Comparison of ENCODE assay signal across 19 mouse cellular contexts in the genomic region with DNA sequence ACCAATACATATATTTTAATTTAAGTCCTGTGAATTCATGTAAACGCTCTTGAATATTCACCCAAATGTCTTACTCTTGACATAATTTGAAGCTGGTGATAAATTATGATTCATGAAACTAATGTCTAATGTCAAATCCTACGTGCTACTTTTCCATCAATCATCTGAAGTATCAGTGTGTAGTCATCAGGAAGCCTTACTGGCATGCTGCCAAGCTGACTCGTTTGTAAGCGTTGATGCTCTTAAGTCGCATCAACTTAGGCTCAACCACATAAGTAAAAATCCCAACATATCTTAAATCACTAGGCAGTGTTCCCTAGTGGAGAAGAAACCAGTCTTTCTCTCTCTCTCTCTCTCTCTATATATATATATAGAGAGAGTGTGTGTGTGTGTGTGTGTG. TPM values are rescaled to one million over a fixed set of nuclear protein-coding genes. Genes with fewer than 3 reads are reported as not detected.
DNase-seq lines count a peak whose midpoint lies in the region; ATAC-seq lines count a peak whose summit lies in the region.
"Had no signal": no experiment of that assay in that cellular context is flagged by ENCODE, and none has a peak within 500 bp of the region (broad histone marks: within the 10 kb centered on the region; RNA-seq: fewer than 3 reads in every experiment).

No protein-coding gene starts in this region.

- H3K27me3 ChIP-seq in kidney, embryonic 16.5 days (ENCODE audit: insufficient read depth, low read length), result no peaks in the 10 kb centered on the region
- H3K27me3 ChIP-seq: embryonic facial prominence, embryonic 12.5 days; hindbrain, embryonic 12.5 days; kidney, embryonic 15.5 days; liver, embryonic 15.5 days had no signal

- no peak overlapping the region for H3K9ac ChIP-seq in kidney, embryonic 16.5 days (replicated peaks; ENCODE audit: low read length)
- H3K9ac ChIP-seq: embryonic facial prominence, embryonic 12.5 days; hindbrain, embryonic 12.5 days; kidney, embryonic 15.5 days; liver, embryonic 15.5 days had no signal

- H3K9me3 ChIP-seq in kidney, embryonic 16.5 days (ENCODE audit: low read length), result no peaks in the 10 kb centered on the region
- H3K9me3 ChIP-seq: embryonic facial prominence, embryonic 12.5 days; G1E; hindbrain, embryonic 12.5 days; kidney, embryonic 15.5 days; liver, embryonic 15.5 days had no signal

- DNase-seq in adrenal gland, postnatal 25 days, result peak; percentile 9
- no peak for DNase-seq in adrenal gland, postnatal 4 days (ENCODE audit: low spot score in 2 of 2)
- DNase-seq in kidney, postnatal 10 days, result peak; percentile 24
- peak; percentile 22 for DNase-seq in right cerebral cortex, postnatal 4 days
- DNase-seq in right cerebral cortex, postnatal 36 days (ENCODE audit: low spot score in 2 of 2), result no peak
- peak; percentile 27 for DNase-seq in retina, postnatal 1 day
- DNase-seq in MN1 (ENCODE audit: low spot score), result no peak
- DNase-seq: cerebellum, adult 11 months; gastrocnemius, postnatal 25 days; lung, postnatal 14 days had no signal

- H3K4me3 ChIP-seq in kidney, embryonic 16.5 days (ENCODE audit: low read length), result no peak overlapping the region
- H3K4me3 ChIP-seq: embryonic facial prominence, embryonic 12.5 days; hindbrain, embryonic 12.5 days; kidney, embryonic 15.5 days; liver, embryonic 15.5 days had no signal

- no peaks in the 10 kb centered on the region for H3K4me1 ChIP-seq in kidney, embryonic 16.5 days (ENCODE audit: insufficient read depth, low read length)
- H3K4me1 ChIP-seq: embryonic facial prominence, embryonic 12.5 days; hindbrain, embryonic 12.5 days; kidney, embryonic 15.5 days; liver, embryonic 15.5 days had no signal

- no peaks in the 10 kb centered on the region for H3K36me3 ChIP-seq in kidney, embryonic 16.5 days (ENCODE audit: insufficient read depth, low read length)
- H3K36me3 ChIP-seq: embryonic facial prominence, embryonic 12.5 days; G1E; hindbrain, embryonic 12.5 days; kidney, embryonic 15.5 days; liver, embryonic 15.5 days had no signal

- H3K4me2 ChIP-seq in kidney, embryonic 16.5 days (replicated peaks; ENCODE audit: low read depth, low read length), result no peak overlapping the region
- H3K4me2 ChIP-seq: embryonic facial prominence, embryonic 12.5 days; hindbrain, embryonic 12.5 days; kidney, embryonic 15.5 days; liver, embryonic 15.5 days had no signal

- ATAC-seq in kidney, embryonic 16.5 days (ENCODE audit: low FRiP score, low TSS enrichment), result no peak
- ATAC-seq: intestine, embryonic 16.5 days had no signal

- H3K27ac ChIP-seq in kidney, embryonic 16.5 days (ENCODE audit: low read length), result no peak overlapping the region
- H3K27ac ChIP-seq: embryonic facial prominence, embryonic 12.5 days; hindbrain, embryonic 12.5 days; kidney, embryonic 15.5 days; liver, embryonic 15.5 days; stomach, postnatal 0 days had no signal

- 49% methylated on average over 5 of the region's 5 CpGs for WGBS in kidney, embryonic 16.5 days

RNA-seq across cellular contexts. Expression of gene B430305J03Rik, which starts 58.2 kb away (rescaled TPM):
- 0.09 TPM in 1 of 2 replicates, not detected in the other for total RNA-seq in adrenal gland, postnatal 25 days (2021)
- total RNA-seq in adrenal gland, postnatal 4 days (2021), result under 1 TPM; 0.28 to 0.34 TPM
- not detected in 2 replicates for polyA plus RNA-seq in kidney, embryonic 16.5 days (2015; fragmentation: Nextera tagmentation; extraction: Ambion mirVana)
- polyA plus RNA-seq: embryonic facial prominence, embryonic 12.5 days; heart, postnatal 0 days; hindbrain, embryonic 12.5 days; intestine, embryonic 16.5 days; kidney, embryonic 15.5 days; liver, embryonic 15.5 days; stomach, postnatal 0 days had no signal

Comparison
In these comparisons a context has a peak if more than half of its experiments do, and no peak if none do; other contexts are left out.
1. DNase-seq: peak in adrenal gland, postnatal 25 days (single experiment), kidney, postnatal 10 days (single experiment), right cerebral cortex, postnatal 4 days (single experiment) and retina, postnatal 1 day (single experiment); none in adrenal gland, postnatal 4 days (0 of 2), right cerebral cortex, postnatal 36 days (0 of 2) and MN1 (single experiment).